Mouse (Mus musculus): ENCODE data around the gene Ltc4s.

GRCm38 (mm10) chr11:50275077-50275476, 36.7 kb upstream of the Ltc4s start:
- TF ChIP-seq CTCF (IDR thresholded peaks at IDR 0.05; ENCODE audit: insufficient read depth, low read depth, low read length) (no peak), POLR2A (IDR thresholded peaks at IDR 0.05; ENCODE audit: insufficient read depth, low read depth, low read length) (no peak)
